Mouse (Mus musculus) neural tube, embryonic 13.5 days (tissue): ENCODE measurements around the gene Sort1. TPM values are rescaled to one million over a fixed set of nuclear protein-coding genes. Genes with fewer than 3 reads are reported as not detected.

Experiments used
- ATAC-seq: fragments of 200-750 bp; cut with Nextera tagmentation; 2 replicates; pipeline ENCODE4 v1.8.0; 2017; ENCODE audit warnings: low read depth, mild to moderate bottlenecking, moderate TSS enrichment, moderate library complexity
- H3K27ac ChIP-seq: fragments of 300-500 bp; sonication (generic); replicated peaks from 2 replicates; pipeline ENCODE4 v1.5.1; 2015; ENCODE audit warnings: moderate library complexity, mild to moderate bottlenecking, inconsistent platforms
- H3K27me3 ChIP-seq: fragments of 300-500 bp; sonication (generic); 2 replicates; pipeline ENCODE4 v1.6.1; 2015; ENCODE audit warnings: mild to moderate bottlenecking, inconsistent platforms
- H3K36me3 ChIP-seq: fragments of 300-500 bp; sonication (generic); 2 replicates; pipeline ENCODE4 v1.6.1; 2015; ENCODE audit warnings: mild to moderate bottlenecking, inconsistent platforms
- H3K4me1 ChIP-seq: fragments of 300-500 bp; sonication (generic); replicated peaks from 2 replicates; pipeline ENCODE4 v1.6.1; 2015; ENCODE audit warnings: inconsistent platforms
- H3K4me2 ChIP-seq: fragments of 300-500 bp; sonication (generic); 2 replicates; pipeline ENCODE4 v1.6.1; 2015; ENCODE audit warnings: inconsistent platforms, mild to moderate bottlenecking, moderate library complexity
- H3K4me3 ChIP-seq: fragments of 300-500 bp; sonication (generic); 2 replicates; pipeline ENCODE4 v1.5.1; 2015; ENCODE audit warnings: mild to moderate bottlenecking, inconsistent platforms
- H3K9ac ChIP-seq: fragments of 300-500 bp; sonication (generic); 2 replicates; pipeline ENCODE4 v1.6.1; 2015; ENCODE audit warnings: moderate library complexity, mild to moderate bottlenecking, inconsistent platforms
- H3K9me3 ChIP-seq: fragments of 300-500 bp; sonication (generic); 2 replicates; pipeline ENCODE4 v1.6.1; 2016; ENCODE audit warnings: inconsistent platforms
- WGBS: fragments of 180-500 bp; shearing (Covaris S2); methylation state at CpG from one replicate; pipeline ENCODE4 v1.1.7; 2015; 5-methylcytosine and 5-hydroxymethylcytosine counted together
- polyA plus RNA-seq: library from polyadenylated mRNA; unstranded; fragments of >200 nt; fragmentation: Nextera tagmentation; extraction: Ambion mirVana; gene quantifications from 2 replicates; pipeline ENCODE4 v1.2.1, GENCODE M21; 2015

Gene Sort1
- polyA plus RNA-seq, 1 experiment from 2014 or later = 19.4 TPM

GRCm38 (mm10) chr3:108285078-108285711 lies 1.3 kb downstream of the Sort1 start:
- WGBS = 45% methylated on average over 4 of the region's 4 CpGs
- H3K27me3 ChIP-seq = no peaks in the 10 kb centered on the region
- H3K9ac ChIP-seq = peak overlapping the region; percentile 89
- H3K4me2 ChIP-seq = peak overlapping the region; percentile 70
- H3K4me1 ChIP-seq = peaks cover 67% of the 10 kb centered on the region
- no peak for ATAC-seq
- H3K9me3 ChIP-seq = no peaks in the 10 kb centered on the region
- no peaks in the 10 kb centered on the region for H3K36me3 ChIP-seq
- H3K4me3 ChIP-seq = peak overlapping the region; percentile 85
- H3K27ac ChIP-seq = no peak overlapping the region

GRCm38 (mm10) chr3:108286671-108287439 lies 3.0 kb downstream of the Sort1 start:
- 63% methylated on average over 14 of the region's 14 CpGs for WGBS
- peak overlapping the region; percentile 61 for H3K9ac ChIP-seq
- 0 out of 2 replicates have a peak overlapping the region, but pooled peaks have one; percentile 5 for H3K4me3 ChIP-seq
- H3K27ac ChIP-seq = no peak overlapping the region
- peak overlapping the region; percentile 70 for H3K4me2 ChIP-seq
- no peak for ATAC-seq
- H3K27me3 ChIP-seq = no peaks in the 10 kb centered on the region
- peaks cover 81% of the 10 kb centered on the region for H3K4me1 ChIP-seq
- no peaks in the 10 kb centered on the region for H3K36me3 ChIP-seq
- H3K9me3 ChIP-seq = no peaks in the 10 kb centered on the region

DNA sequence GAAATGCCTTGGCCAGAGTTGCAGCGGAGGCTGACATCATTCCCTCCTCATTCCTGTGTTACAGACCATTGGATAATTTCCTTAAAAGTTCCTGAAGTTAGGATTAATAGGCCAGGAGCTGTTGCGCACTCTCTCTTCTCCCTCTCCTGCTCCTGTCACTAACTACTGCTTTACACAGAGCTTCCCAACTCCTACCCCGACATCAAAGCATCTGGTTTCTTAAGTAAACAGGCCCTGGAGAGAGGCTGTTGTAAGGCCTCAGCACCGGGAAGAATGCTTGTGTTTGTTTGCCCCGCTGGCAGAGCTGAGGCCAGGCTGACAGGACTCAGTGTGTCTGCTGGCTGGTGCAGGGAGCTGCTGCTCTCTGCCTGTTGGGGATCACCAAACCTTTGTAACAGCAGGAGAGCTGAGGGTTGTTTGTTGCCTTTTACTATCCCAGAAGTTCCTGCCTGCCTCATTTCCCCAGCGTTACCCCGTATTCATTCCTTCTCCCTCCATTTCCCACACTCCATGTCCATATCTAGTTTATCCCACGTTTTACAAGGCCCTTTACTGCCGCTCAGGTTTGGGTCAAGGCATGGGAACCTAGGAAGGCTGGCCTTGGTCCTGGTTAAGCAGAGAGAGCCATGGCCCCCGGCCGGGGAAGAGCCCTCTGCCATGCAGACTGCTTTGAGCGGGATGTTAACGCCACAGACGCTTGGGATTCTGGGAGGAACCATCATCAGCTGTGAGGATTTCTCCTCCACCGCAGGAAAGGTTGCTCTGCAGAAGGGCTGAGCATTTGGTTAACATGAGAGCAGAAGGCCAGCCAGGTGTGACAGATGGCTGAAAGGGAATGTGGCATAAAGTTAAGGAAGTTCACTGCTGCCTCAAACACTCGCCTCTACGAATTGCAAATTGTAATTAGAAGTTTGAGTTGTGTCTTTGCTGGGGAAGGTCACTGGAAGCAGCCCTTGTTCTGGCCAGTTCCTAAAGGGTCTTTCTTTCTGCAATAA lies 4.2 kb downstream of the Sort1 start:
- WGBS = 8% methylated on average over 17 of the region's 17 CpGs
- Histone ChIP-seq H3K4me2 (peak overlapping the region; percentile 70), H3K9me3 (no peaks in the 10 kb centered on the region), H3K36me3 (no peaks in the 10 kb centered on the region), H3K27me3 (no peaks in the 10 kb centered on the region), H3K4me3 (peak overlapping the region; percentile 5), H3K4me1 (peaks cover 76% of the 10 kb centered on the region), H3K27ac (peak overlapping the region; percentile 72), H3K9ac (peak overlapping the region; percentile 61)
- no peak for ATAC-seq

GRCm38 (mm10) chr3:108289311-108290130 lies 5.6 kb downstream of the Sort1 start:
- H3K27ac ChIP-seq = peak overlapping the region; percentile 72; the same call in 1 of the 2 replicates
- 81% methylated on average over 13 of the region's 13 CpGs for WGBS
- no peaks in the 10 kb centered on the region for H3K36me3 ChIP-seq
- H3K9ac ChIP-seq = no peak overlapping the region
- H3K27me3 ChIP-seq = no peaks in the 10 kb centered on the region
- peaks cover 80% of the 10 kb centered on the region for H3K4me1 ChIP-seq
- no peak overlapping the region for H3K4me2 ChIP-seq
- H3K9me3 ChIP-seq = no peaks in the 10 kb centered on the region
- H3K4me3 ChIP-seq = no peak overlapping the region
- no peak for ATAC-seq

- 64% methylated on average over 17 of the region's 17 CpGs for WGBS
Measured at GRCm38 (mm10) chr3:108291036-108291799, 7.3 kb downstream of the Sort1 start.

GRCm38 (mm10) chr3:108294398-108294797 lies 10.5 kb downstream of the Sort1 start:
- Histone ChIP-seq H3K27me3 (no peaks in the 10 kb centered on the region), H3K9ac (no peak overlapping the region), H3K9me3 (no peaks in the 10 kb centered on the region), H3K4me1 (peaks cover 80% of the 10 kb centered on the region), H3K4me2 (no peak overlapping the region), H3K36me3 (no peaks in the 10 kb centered on the region), H3K27ac (no peak overlapping the region), H3K4me3 (no peak overlapping the region)
- ATAC-seq = no peak
- WGBS = 44% methylated on average over 2 of the region's 2 CpGs

More at GRCm38 (mm10) chr3:108291036-108291799, 7.3 kb downstream of the Sort1 start:
- Histone ChIP-seq H3K4me1 (peaks cover 80% of the 10 kb centered on the region), H3K36me3 (no peaks in the 10 kb centered on the region), H3K4me3 (no peak overlapping the region), H3K4me2 (no peak overlapping the region), H3K9ac (no peak overlapping the region), H3K27me3 (no peaks in the 10 kb centered on the region), H3K9me3 (no peaks in the 10 kb centered on the region), H3K27ac (no peak overlapping the region)
- no peak for ATAC-seq

- Histone ChIP-seq H3K4me1 (peaks cover 69% of the 10 kb centered on the region), H3K9ac (peak overlapping the region; percentile 56), H3K27ac (peak overlapping the region; percentile 61), H3K4me2 (peak overlapping the region; percentile 47), H3K36me3 (no peaks in the 10 kb centered on the region), H3K9me3 (no peaks in the 10 kb centered on the region), H3K4me3 (peak overlapping the region; percentile 6), H3K27me3 (no peaks in the 10 kb centered on the region)
- 28% methylated on average over 14 of the region's 14 CpGs for WGBS
- 0 out of 2 replicates have a peak, but pooled peaks have one; percentile 16 for ATAC-seq
Measured at GRCm38 (mm10) chr3:108295379-108296219, 11.7 kb downstream of the Sort1 start.

- Histone ChIP-seq H3K4me2 (peak overlapping the region; percentile 47), H3K27me3 (no peaks in the 10 kb centered on the region), H3K27ac (peak overlapping the region; percentile 61), H3K9me3 (no peaks in the 10 kb centered on the region), H3K9ac (peak overlapping the region; percentile 58), H3K4me3 (no peak overlapping the region; the same call in 1 of the 2 replicates), H3K36me3 (no peaks in the 10 kb centered on the region), H3K4me1 (peaks cover 62% of the 10 kb centered on the region)
- 17% methylated on average over 14 of the region's 14 CpGs for WGBS
- ATAC-seq = peak; percentile 78
Measured at GRCm38 (mm10) chr3:108296220-108297049, 12.6 kb downstream of the Sort1 start.

DNA sequence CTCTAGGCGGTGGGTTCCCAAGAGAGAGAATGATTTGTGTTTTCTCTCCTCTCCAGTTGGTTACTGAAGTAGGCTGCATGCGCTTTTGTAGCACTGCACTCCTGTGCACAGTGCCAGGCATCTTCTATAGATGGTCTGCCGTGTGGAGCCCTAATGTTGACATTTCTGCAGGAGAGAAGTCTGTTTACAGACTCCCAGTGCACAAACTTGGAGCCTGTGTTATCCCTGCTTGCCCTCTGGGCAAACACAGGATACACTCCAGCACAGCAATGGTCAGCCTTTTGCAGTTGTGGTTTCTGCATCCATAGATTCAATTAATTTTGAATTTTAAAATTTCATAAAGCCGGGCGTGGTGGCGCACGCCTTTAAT lies 13.2 kb downstream of the Sort1 start:
- Histone ChIP-seq H3K4me3 (no peak overlapping the region), H3K9me3 (no peaks in the 10 kb centered on the region), H3K9ac (peak overlapping the region; percentile 58), H3K27ac (peak overlapping the region; percentile 61), H3K27me3 (no peaks in the 10 kb centered on the region), H3K36me3 (no peaks in the 10 kb centered on the region), H3K4me1 (peaks cover 57% of the 10 kb centered on the region), H3K4me2 (peak overlapping the region; percentile 47; the same call in 1 of the 2 replicates)
- 61% methylated on average over 7 of the region's 7 CpGs for WGBS
- ATAC-seq = 0 out of 2 replicates have a peak, but pooled peaks have one; percentile 19
